Mouse (Mus musculus): ENCODE measurements around the gene Csnk2b.

GRCm38 (mm10) chr17:35166352-35167035 is 44.6 kb upstream of the Csnk2b start:
- TF ChIP-seq CTCF (IDR thresholded peaks at IDR 0.05; ENCODE audit: insufficient read depth, low read length) = peak; percentile 41; the same call in 1 of the 2 replicates
- TF ChIP-seq POLR2A (IDR thresholded peaks at IDR 0.05; ENCODE audit: borderline replicate concordance, extremely low read depth, low read depth, low read length) = no peak

All from lung, adult 2 months (tissue).